Mouse (Mus musculus): ENCODE measurements around the gene Pskh1. TPM values are rescaled to one million over a fixed set of nuclear protein-coding genes. Genes with fewer than 3 reads are reported as not detected.

The Pskh1 gene
- polyA plus RNA-seq, 1 experiment from 2014 or later, result 31.7 TPM

- Histone ChIP-seq H3K4me3 (ENCODE audit: low read depth, low read length) (no peak overlapping the region), H3K27ac (ENCODE audit: low read depth) (no peak overlapping the region), H3K36me3 (ENCODE audit: control insufficient read depth, insufficient read depth, low read length) (peaks cover 30% of the 10 kb centered on the region), H3K4me1 (replicated peaks; ENCODE audit: control insufficient read depth, insufficient read depth, low read length) (no peaks in the 10 kb centered on the region), H3K27me3 (replicated peaks; ENCODE audit: control insufficient read depth, insufficient read depth, low read length) (no peaks in the 10 kb centered on the region), H3K9me3 (ENCODE audit: control insufficient read depth, low read length) (no peaks in the 10 kb centered on the region), H3K4me2 (ENCODE audit: low read length) (no peak overlapping the region), H3K9ac (ENCODE audit: low read length) (no peak overlapping the region)
- ATAC-seq (replicated peaks; ENCODE audit: low FRiP score, low TSS enrichment, low read depth) (no peak), DNase-seq (ENCODE audit: low spot score) (no peak)
- 88% methylated on average over 3 of the region's 3 CpGs for WGBS
Observed at GRCm38 (mm10) chr8:105919390-105919789, 19.1 kb downstream of the Pskh1 start.

GRCm38 (mm10) chr8:105925123-105925522 is 24.9 kb downstream of the Pskh1 start:
- no peak overlapping the region for H3K27ac ChIP-seq (ENCODE audit: low read depth)
- no peak overlapping the region for H3K4me2 ChIP-seq (ENCODE audit: low read length)
- ATAC-seq (replicated peaks; ENCODE audit: low FRiP score, low TSS enrichment, low read depth), result no peak
- 70% methylated on average over 3 of the region's 3 CpGs for WGBS
- no peaks in the 10 kb centered on the region for H3K27me3 ChIP-seq (replicated peaks; ENCODE audit: control insufficient read depth, insufficient read depth, low read length)
- no peak overlapping the region for H3K4me3 ChIP-seq (ENCODE audit: low read depth, low read length)
- no peaks in the 10 kb centered on the region for H3K4me1 ChIP-seq (replicated peaks; ENCODE audit: control insufficient read depth, insufficient read depth, low read length)
- H3K9me3 ChIP-seq (ENCODE audit: control insufficient read depth, low read length), result no peaks in the 10 kb centered on the region
- no peak overlapping the region for H3K9ac ChIP-seq (ENCODE audit: low read length)
- no peak for DNase-seq (ENCODE audit: low spot score)
- H3K36me3 ChIP-seq (ENCODE audit: control insufficient read depth, insufficient read depth, low read length), result peaks cover 25% of the 10 kb centered on the region

DNA sequence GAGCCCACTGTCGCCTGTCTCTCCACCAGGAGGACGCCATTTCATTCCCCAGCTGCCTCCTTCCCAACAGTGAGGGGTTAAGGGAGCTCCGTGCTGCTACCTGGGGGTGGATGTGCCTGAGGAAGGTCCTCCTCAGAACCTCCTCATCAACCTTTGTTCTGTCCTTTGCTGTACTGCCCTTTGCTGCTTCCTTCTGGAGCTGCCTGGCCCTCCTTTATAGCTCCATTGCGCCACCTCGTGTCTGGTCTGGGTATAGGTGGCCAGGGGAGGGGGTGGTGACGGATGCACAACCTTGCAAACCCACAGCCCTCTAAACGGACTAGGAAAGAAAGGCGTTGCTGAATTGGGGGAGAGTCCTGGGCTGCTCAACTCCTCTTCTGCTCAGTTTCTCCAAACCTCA is 30.4 kb downstream of the Pskh1 start:
- H3K4me1 ChIP-seq (replicated peaks; ENCODE audit: control insufficient read depth, insufficient read depth, low read length), result no peaks in the 10 kb centered on the region
- no peak overlapping the region for H3K9ac ChIP-seq (ENCODE audit: low read length)
- H3K4me2 ChIP-seq (ENCODE audit: low read length), result no peak overlapping the region
- no peak overlapping the region for H3K27ac ChIP-seq (ENCODE audit: low read depth)
- no peaks in the 10 kb centered on the region for H3K27me3 ChIP-seq (replicated peaks; ENCODE audit: control insufficient read depth, insufficient read depth, low read length)
- ATAC-seq (replicated peaks; ENCODE audit: low FRiP score, low TSS enrichment, low read depth) (peak; percentile 62; the same call in 1 of the 2 replicates), DNase-seq (ENCODE audit: low spot score) (peak; percentile 95)
- WGBS, result 21% methylated on average over 8 of the region's 8 CpGs
- peaks cover 51% of the 10 kb centered on the region for H3K36me3 ChIP-seq (ENCODE audit: control insufficient read depth, insufficient read depth, low read length)
- H3K9me3 ChIP-seq (ENCODE audit: control insufficient read depth, low read length), result no peaks in the 10 kb centered on the region
- no peak overlapping the region for H3K4me3 ChIP-seq (ENCODE audit: low read depth, low read length)

DNA sequence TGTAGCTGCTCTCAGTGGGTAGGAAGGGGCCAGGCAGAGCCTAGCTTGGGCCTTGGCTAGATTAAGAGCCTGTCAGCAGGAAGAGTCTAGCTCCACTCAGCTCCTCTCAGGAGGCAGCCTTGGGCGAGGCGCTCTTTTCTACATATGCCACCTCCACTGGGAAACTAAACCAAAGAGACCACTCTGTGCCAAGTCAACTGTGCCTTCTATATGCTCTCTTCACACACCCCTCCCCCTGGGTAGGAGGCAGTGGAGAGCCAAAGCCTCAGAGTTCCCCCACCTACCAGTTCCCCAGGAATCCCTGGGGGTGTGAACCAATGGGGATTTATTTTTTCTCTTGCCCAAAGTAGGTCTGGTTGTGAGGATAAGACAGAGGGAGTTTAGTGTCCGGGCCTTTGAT is 31.0 kb downstream of the Pskh1 start:
- DNase-seq (ENCODE audit: low spot score), result no peak
- Histone ChIP-seq H3K4me3 (ENCODE audit: low read depth, low read length) (no peak overlapping the region), H3K4me1 (replicated peaks; ENCODE audit: control insufficient read depth, insufficient read depth, low read length) (peaks cover 5% of the 10 kb centered on the region; the same call in 1 of the 2 replicates), H3K9ac (ENCODE audit: low read length) (no peak overlapping the region), H3K27me3 (replicated peaks; ENCODE audit: control insufficient read depth, insufficient read depth, low read length) (no peaks in the 10 kb centered on the region), H3K4me2 (ENCODE audit: low read length) (no peak overlapping the region), H3K36me3 (ENCODE audit: control insufficient read depth, insufficient read depth, low read length) (peaks cover 46% of the 10 kb centered on the region), H3K27ac (ENCODE audit: low read depth) (no peak overlapping the region), H3K9me3 (ENCODE audit: control insufficient read depth, low read length) (no peaks in the 10 kb centered on the region)
- 97% methylated on average over 3 of the region's 3 CpGs for WGBS
- no peak for ATAC-seq (replicated peaks; ENCODE audit: low FRiP score, low TSS enrichment, low read depth)

- H3K4me3 ChIP-seq (ENCODE audit: low read depth, low read length), result no peak overlapping the region
- no peak overlapping the region for H3K9ac ChIP-seq (ENCODE audit: low read length)
- H3K27ac ChIP-seq (ENCODE audit: low read depth), result no peak overlapping the region
- peaks cover 8% of the 10 kb centered on the region; the same call in 1 of the 2 replicates for H3K4me1 ChIP-seq (replicated peaks; ENCODE audit: control insufficient read depth, insufficient read depth, low read length)
- DNase-seq (ENCODE audit: low spot score) (no peak), ATAC-seq (replicated peaks; ENCODE audit: low FRiP score, low TSS enrichment, low read depth) (no peak)
- peaks cover 39% of the 10 kb centered on the region for H3K36me3 ChIP-seq (ENCODE audit: control insufficient read depth, insufficient read depth, low read length)
- H3K4me2 ChIP-seq (ENCODE audit: low read length), result no peak overlapping the region
- H3K9me3 ChIP-seq (ENCODE audit: control insufficient read depth, low read length), result no peaks in the 10 kb centered on the region
- no peaks in the 10 kb centered on the region for H3K27me3 ChIP-seq (replicated peaks; ENCODE audit: control insufficient read depth, insufficient read depth, low read length)
- WGBS, result 90% methylated on average over 11 of the region's 11 CpGs
Observed at GRCm38 (mm10) chr8:105932525-105932924, 32.3 kb downstream of the Pskh1 start.

DNA sequence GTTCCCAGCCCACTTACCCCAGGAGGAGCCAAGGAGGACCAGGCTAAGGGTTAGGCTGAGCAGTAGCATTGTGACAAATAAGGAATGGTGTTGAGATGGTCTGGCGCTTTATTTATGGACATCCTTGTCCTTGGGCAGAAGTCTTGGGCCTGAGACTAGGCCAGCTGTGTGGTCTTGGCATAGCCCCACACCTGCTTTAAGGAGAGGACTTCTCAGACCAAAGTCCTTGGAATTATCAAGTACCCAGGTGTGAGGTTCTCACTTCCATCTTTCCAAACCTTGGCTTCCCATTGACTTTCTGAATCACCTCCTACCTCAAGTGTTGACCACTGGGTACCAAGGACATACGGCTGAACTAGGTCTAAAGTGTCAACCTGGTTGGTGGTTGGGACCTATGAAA is 33.5 kb downstream of the Pskh1 start, which contains the start of gene Ctrl:
Gene Ctrl (minus strand): TSS at position 101 of the 400 bp plus-strand sequence.
- WGBS, result 88% methylated on average over 2 of the region's 2 CpGs
- DNase-seq (ENCODE audit: low spot score) (no peak), ATAC-seq (replicated peaks; ENCODE audit: low FRiP score, low TSS enrichment, low read depth) (no peak)
- no peak within 1 kb of the TSS for H3K9ac ChIP-seq (ENCODE audit: low read length)
- H3K4me2 ChIP-seq (ENCODE audit: low read length), result no peak within 1 kb of the TSS
- H3K4me1 ChIP-seq (replicated peaks; ENCODE audit: control insufficient read depth, insufficient read depth, low read length), result peaks cover 13% of the 10 kb centered on the region; the same call in 1 of the 2 replicates
- no peaks in the 10 kb centered on the region for H3K27me3 ChIP-seq (replicated peaks; ENCODE audit: control insufficient read depth, insufficient read depth, low read length)
- H3K9me3 ChIP-seq (ENCODE audit: control insufficient read depth, low read length), result no peaks in the 10 kb centered on the region
- peaks cover 36% of the 10 kb centered on the region for H3K36me3 ChIP-seq (ENCODE audit: control insufficient read depth, insufficient read depth, low read length)
- H3K27ac ChIP-seq (ENCODE audit: low read depth), result no peak within 1 kb of the TSS
- no peak within 1 kb of the TSS for H3K4me3 ChIP-seq (ENCODE audit: low read depth, low read length)

- H3K4me3 ChIP-seq (ENCODE audit: low read depth, low read length), result no peak overlapping the region
- no peak overlapping the region for H3K27ac ChIP-seq (ENCODE audit: low read depth)
- ATAC-seq (replicated peaks; ENCODE audit: low FRiP score, low TSS enrichment, low read depth), result no peak
- no peaks in the 10 kb centered on the region for H3K9me3 ChIP-seq (ENCODE audit: control insufficient read depth, low read length)
- peaks cover 13% of the 10 kb centered on the region; the same call in 1 of the 2 replicates for H3K4me1 ChIP-seq (replicated peaks; ENCODE audit: control insufficient read depth, insufficient read depth, low read length)
- peaks cover 35% of the 10 kb centered on the region for H3K36me3 ChIP-seq (ENCODE audit: control insufficient read depth, insufficient read depth, low read length)
- H3K9ac ChIP-seq (ENCODE audit: low read length), result no peak overlapping the region
- WGBS, result 76% methylated on average over 6 of the region's 6 CpGs
- DNase-seq (ENCODE audit: low spot score), result no peak
- no peak overlapping the region for H3K4me2 ChIP-seq (ENCODE audit: low read length)
- H3K27me3 ChIP-seq (replicated peaks; ENCODE audit: control insufficient read depth, insufficient read depth, low read length), result no peaks in the 10 kb centered on the region
Observed at GRCm38 (mm10) chr8:105935105-105935504, 34.9 kb downstream of the Pskh1 start.

- H3K4me3 ChIP-seq (ENCODE audit: low read depth, low read length), result peak overlapping the region; percentile 82
- H3K9me3 ChIP-seq (ENCODE audit: control insufficient read depth, low read length), result no peaks in the 10 kb centered on the region
- H3K9ac ChIP-seq (ENCODE audit: low read length), result peak overlapping the region; percentile 63
- DNase-seq (ENCODE audit: low spot score), result no peak
- peak overlapping the region; percentile 94 for H3K4me2 ChIP-seq (ENCODE audit: low read length)
- no peak for ATAC-seq (replicated peaks; ENCODE audit: low FRiP score, low TSS enrichment, low read depth)
- WGBS, result 32% methylated on average over 7 of the region's 7 CpGs
- H3K27ac ChIP-seq (ENCODE audit: low read depth), result 0 out of 2 replicates have a peak overlapping the region, but pooled peaks have one; percentile 38
- H3K4me1 ChIP-seq (replicated peaks; ENCODE audit: control insufficient read depth, insufficient read depth, low read length), result peaks cover 13% of the 10 kb centered on the region; the same call in 1 of the 2 replicates
- H3K27me3 ChIP-seq (replicated peaks; ENCODE audit: control insufficient read depth, insufficient read depth, low read length), result no peaks in the 10 kb centered on the region
- peaks cover 32% of the 10 kb centered on the region for H3K36me3 ChIP-seq (ENCODE audit: control insufficient read depth, insufficient read depth, low read length)
Observed at GRCm38 (mm10) chr8:105935863-105936603, 35.8 kb downstream of the Pskh1 start.
